ENCODE assay signal across 11 mouse cellular contexts in the genomic region with DNA sequence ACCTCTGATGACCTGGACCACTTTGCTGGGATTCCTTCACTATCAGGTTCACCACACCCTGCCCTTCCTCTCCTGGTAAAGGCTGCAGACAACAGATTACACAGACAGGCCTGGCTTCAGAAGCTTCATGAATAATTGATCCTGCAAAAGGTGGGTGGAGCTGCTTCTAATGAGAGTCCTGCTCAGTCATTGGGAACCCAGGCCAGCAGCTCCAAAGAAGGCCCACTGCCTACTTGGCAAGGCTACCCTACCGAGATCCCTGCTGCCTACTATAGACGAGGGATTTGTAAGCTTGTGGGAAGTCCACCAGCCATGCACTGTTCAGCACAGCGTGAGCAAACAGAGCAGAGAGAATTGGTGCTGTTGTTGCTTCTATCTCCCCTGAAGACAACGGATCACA. TPM values are rescaled to one million over a fixed set of nuclear protein-coding genes. Genes with fewer than 3 reads are reported as not detected.
A peak's percentile ranks its signal among the peaks of the same experiment; 100 is the strongest.
DNase-seq lines count a peak whose midpoint lies in the region; ATAC-seq and TF ChIP-seq lines count a peak whose summit lies in the region.
"Had no signal": no experiment of that assay in that cellular context is flagged by ENCODE, and none has a peak within 500 bp of the region (broad histone marks: within the 10 kb centered on the region; RNA-seq: fewer than 3 reads in every experiment).

No protein-coding gene starts in this region.

- H3K9ac ChIP-seq in liver, adult 2 months (ENCODE audit: low read depth, low read length): no peak overlapping the region
- no peak overlapping the region for H3K9ac ChIP-seq in liver, postnatal 0 days (replicated peaks)
- H3K9ac ChIP-seq in hindbrain, embryonic 11.5 days (ENCODE audit: low read depth, low read length): no peak overlapping the region
- no peak overlapping the region for H3K9ac ChIP-seq in neural tube, embryonic 15.5 days (replicated peaks)

- WGBS in liver, adult 2 months: 17% methylated on average over 4 of the region's 4 CpGs
- 39% methylated on average over 4 of the region's 4 CpGs for WGBS in liver, postnatal 0 days (ENCODE audit: insufficient replicate concordance)
- 4% methylated on average over 4 of the region's 4 CpGs for WGBS in hindbrain, embryonic 11.5 days
- WGBS in neural tube, embryonic 15.5 days: 9% methylated on average over 4 of the region's 4 CpGs

- no peak for TF ChIP-seq EP300 in liver, postnatal 0 days (IDR thresholded peaks at IDR 0.05; ENCODE audit: low read depth)

- H3K36me3 ChIP-seq in liver, adult 2 months (ENCODE audit: control insufficient read depth, insufficient read depth, low read length): no peaks in the 10 kb centered on the region
- H3K36me3 ChIP-seq in liver, postnatal 0 days (replicated peaks; ENCODE audit: insufficient read depth, low read length): no peaks in the 10 kb centered on the region
- no peaks in the 10 kb centered on the region for H3K36me3 ChIP-seq in hindbrain, embryonic 11.5 days (ENCODE audit: control insufficient read depth, insufficient read depth, low read length)
- no peaks in the 10 kb centered on the region for H3K36me3 ChIP-seq in neural tube, embryonic 15.5 days
- H3K36me3 ChIP-seq: limb, embryonic 10.5 days had no signal

- TF ChIP-seq POLR2A in liver, adult 2 months (IDR thresholded peaks at IDR 0.05; ENCODE audit: extremely low read depth, insufficient read depth, low read length): no peak

- intact Hi-C loops in heart, postnatal 25 days (cut with DNase I): loop anchor here (5.0 kb wide), 1 partner anchor 191 kb away; no protein-coding TSS in a partner anchor

- H3K4me1 ChIP-seq in liver, adult 2 months (ENCODE audit: control insufficient read depth, insufficient read depth, low read length): peaks cover 35% of the 10 kb centered on the region
- peaks cover 50% of the 10 kb centered on the region for H3K4me1 ChIP-seq in liver, postnatal 0 days (ENCODE audit: insufficient read depth)
- H3K4me1 ChIP-seq in hindbrain, embryonic 11.5 days (replicated peaks; ENCODE audit: control insufficient read depth, insufficient read depth, low read length): peaks cover 5% of the 10 kb centered on the region; the same call in 1 of the 2 replicates
- H3K4me1 ChIP-seq in neural tube, embryonic 15.5 days: peaks cover 34% of the 10 kb centered on the region

- peak; percentile 88 for DNase-seq in liver, adult 2 months (ENCODE audit: extremely low read depth, low read depth, low spot score)
- no peak for DNase-seq in liver, postnatal 0 days
- peak; percentile 47 for DNase-seq in hindbrain, embryonic 11.5 days (ENCODE audit: low spot score)
- peak; percentile 44 to 50 for DNase-seq in layer of hippocampus, postnatal 36 days
- no peak for DNase-seq in lung, adult 18-20 months
- no peak for DNase-seq in heart, postnatal 25 days (ENCODE audit: low spot score)
- DNase-seq: gastrocnemius, postnatal 25 days; heart, postnatal 36 days; spleen, adult 18-20 months had no signal

- H3K27me3 ChIP-seq in liver, adult 2 months (ENCODE audit: control insufficient read depth, insufficient read depth, low read length): no peaks in the 10 kb centered on the region
- H3K27me3 ChIP-seq in liver, postnatal 0 days (ENCODE audit: insufficient read depth, low read length): no peaks in the 10 kb centered on the region
- no peaks in the 10 kb centered on the region for H3K27me3 ChIP-seq in hindbrain, embryonic 11.5 days (ENCODE audit: control insufficient read depth, insufficient read depth, low read length)
- no peaks in the 10 kb centered on the region for H3K27me3 ChIP-seq in neural tube, embryonic 15.5 days (replicated peaks)

- no peak for ATAC-seq in liver, postnatal 0 days
- peak; percentile 23; the same call in 1 of the 2 replicates for ATAC-seq in hindbrain, embryonic 11.5 days (ENCODE audit: low FRiP score)
- ATAC-seq in neural tube, embryonic 15.5 days (ENCODE audit: low FRiP score): no peak

- H3K4me3 ChIP-seq in liver, adult 2 months (ENCODE audit: insufficient read depth, low read depth, low read length): no peak overlapping the region
- H3K4me3 ChIP-seq in liver, postnatal 0 days (ENCODE audit: low read depth, low read length): no peak overlapping the region
- no peak overlapping the region for H3K4me3 ChIP-seq in hindbrain, embryonic 11.5 days (ENCODE audit: low read depth, low read length)
- H3K4me3 ChIP-seq in neural tube, embryonic 15.5 days (replicated peaks): no peak overlapping the region
- H3K4me3 ChIP-seq: limb, embryonic 10.5 days had no signal

- no peak overlapping the region for H3K4me2 ChIP-seq in liver, postnatal 0 days (ENCODE audit: low read depth, low read length)
- no peak overlapping the region for H3K4me2 ChIP-seq in hindbrain, embryonic 11.5 days (replicated peaks; ENCODE audit: low read depth, low read length)
- H3K4me2 ChIP-seq in neural tube, embryonic 15.5 days: no peak overlapping the region

- H3K79me2 ChIP-seq in liver, adult 2 months (ENCODE audit: control insufficient read depth, insufficient read depth, low read length): peaks cover 13% of the 10 kb centered on the region; the same call in 1 of the 2 replicates

- no peak for TF ChIP-seq CTCF in liver, adult 2 months (IDR thresholded peaks at IDR 0.05; ENCODE audit: low read depth, low read length)
- no peak for TF ChIP-seq CTCF in liver, postnatal 0 days (IDR thresholded peaks at IDR 0.05; ENCODE audit: low read depth)

- H3K27ac ChIP-seq in liver, adult 2 months (replicated peaks; ENCODE audit: insufficient read depth, low read depth, low read length): peak overlapping the region; percentile 55
- H3K27ac ChIP-seq in liver, postnatal 0 days (ENCODE audit: low read depth): no peak overlapping the region
- H3K27ac ChIP-seq in hindbrain, embryonic 11.5 days (ENCODE audit: low read depth, low read length): peak overlapping the region; percentile 30; the same call in 1 of the 2 replicates
- peak overlapping the region; percentile 41 for H3K27ac ChIP-seq in neural tube, embryonic 15.5 days (replicated peaks)
- H3K27ac ChIP-seq: limb, embryonic 10.5 days had no signal

- H3K9me3 ChIP-seq in liver, postnatal 0 days (ENCODE audit: low read length): no peaks in the 10 kb centered on the region
- no peaks in the 10 kb centered on the region for H3K9me3 ChIP-seq in hindbrain, embryonic 11.5 days (ENCODE audit: control insufficient read depth, low read length)
- no peaks in the 10 kb centered on the region for H3K9me3 ChIP-seq in neural tube, embryonic 15.5 days (replicated peaks)
- H3K9me3 ChIP-seq: limb, embryonic 10.5 days had no signal

RNA-seq across cellular contexts. Expression of a gene that starts 4.1 kb away (rescaled TPM):
- total RNA-seq in liver, adult 2 months (2014; rRNA removed): 7.5 and 12.0 TPM in 2 replicates
- polyA plus RNA-seq in liver, adult 2 months (2012; rRNA removed): 14.4 and 14.7 TPM in 2 replicates
- polyA plus RNA-seq in liver, postnatal 0 days (2015; fragmentation: Nextera tagmentation; extraction: Ambion mirVana): 3.4 and 3.6 TPM in 2 replicates
- 10.5 and 15.2 TPM in 2 replicates for polyA plus RNA-seq in hindbrain, embryonic 11.5 days (2014; fragmentation: Nextera tagmentation; extraction: Ambion mirVana)
- total RNA-seq in layer of hippocampus, postnatal 36 days (2021): 100 to 1,000 TPM; 121 to 133 TPM
- 13.9 and 15.6 TPM in 2 replicates for polyA plus RNA-seq in neural tube, embryonic 15.5 days (2015; fragmentation: Nextera tagmentation; extraction: Ambion mirVana)
- total RNA-seq in heart, postnatal 25 days (2021): 1 to 10 TPM; 9.8 TPM

RNA-seq across cellular contexts. Expression of a gene that starts 19.4 kb away (rescaled TPM):
- 0.18 and 0.34 TPM in 2 replicates for total RNA-seq in liver, adult 2 months (2014; rRNA removed)
- polyA plus RNA-seq in liver, adult 2 months (2012; rRNA removed): 0.34 and 0.70 TPM in 2 replicates
- polyA plus RNA-seq in liver, postnatal 0 days (2015; fragmentation: Nextera tagmentation; extraction: Ambion mirVana): 1.7 TPM in 2 replicates
- polyA plus RNA-seq in hindbrain, embryonic 11.5 days (2014; fragmentation: Nextera tagmentation; extraction: Ambion mirVana): 6.8 and 9.3 TPM in 2 replicates
- total RNA-seq in layer of hippocampus, postnatal 36 days (2021): 10 to 100 TPM; 30.4 to 32.2 TPM
- polyA plus RNA-seq in neural tube, embryonic 15.5 days (2015; fragmentation: Nextera tagmentation; extraction: Ambion mirVana): 16.7 and 17.4 TPM in 2 replicates
- under 1 TPM; 0.49 to 0.50 TPM for total RNA-seq in heart, postnatal 25 days (2021)

RNA-seq across cellular contexts. Expression of a gene that starts 23.9 kb away (rescaled TPM):
- total RNA-seq in liver, adult 2 months (2014; rRNA removed): not detected in 2 replicates
- polyA plus RNA-seq in liver, adult 2 months (2012; rRNA removed): not detected in 2 replicates
- polyA plus RNA-seq in liver, postnatal 0 days (2015; fragmentation: Nextera tagmentation; extraction: Ambion mirVana): 0.20 TPM in 1 of 2 replicates, not detected in the other
- polyA plus RNA-seq in hindbrain, embryonic 11.5 days (2014; fragmentation: Nextera tagmentation; extraction: Ambion mirVana): 0.15 and 0.46 TPM in 2 replicates
- total RNA-seq in layer of hippocampus, postnatal 36 days (2021): 1 to 10 TPM in 1 of 2 experiments, not detected in 1; 1.1 TPM
- 0.46 and 0.58 TPM in 2 replicates for polyA plus RNA-seq in neural tube, embryonic 15.5 days (2015; fragmentation: Nextera tagmentation; extraction: Ambion mirVana)
- not detected for total RNA-seq in heart, postnatal 25 days (2021)
- total RNA-seq: gastrocnemius, postnatal 25 days; heart, postnatal 36 days had no signal
- polyA plus RNA-seq: limb, embryonic 10.5 days had no signal

Comparison
In these comparisons a context has a peak if more than half of its experiments do, and no peak if none do; other contexts are left out.
1. DNase-seq: peak in liver, adult 2 months (single experiment), hindbrain, embryonic 11.5 days (single experiment) and layer of hippocampus, postnatal 36 days (2 of 2); none in liver, postnatal 0 days (single experiment), lung, adult 18-20 months (0 of 2) and heart, postnatal 25 days (single experiment).